Mouse (Mus musculus) neural tube, embryonic 10.5 days (tissue): ENCODE measurements at regions not wholly inside any gene's neighbourhood (a gene's known extent, or its start where the extent isn't known, plus 50 kb on each side); places are given as distances from the start of the nearest gene placed in this dataset.

Source experiments
- DNase-seq: peaks from one replicate; pipeline ENCODE4 v3.0.0-alpha.2; 2017; ENCODE audit warnings: low spot score; ENCODE audit errors: extremely low spot score

DNA sequence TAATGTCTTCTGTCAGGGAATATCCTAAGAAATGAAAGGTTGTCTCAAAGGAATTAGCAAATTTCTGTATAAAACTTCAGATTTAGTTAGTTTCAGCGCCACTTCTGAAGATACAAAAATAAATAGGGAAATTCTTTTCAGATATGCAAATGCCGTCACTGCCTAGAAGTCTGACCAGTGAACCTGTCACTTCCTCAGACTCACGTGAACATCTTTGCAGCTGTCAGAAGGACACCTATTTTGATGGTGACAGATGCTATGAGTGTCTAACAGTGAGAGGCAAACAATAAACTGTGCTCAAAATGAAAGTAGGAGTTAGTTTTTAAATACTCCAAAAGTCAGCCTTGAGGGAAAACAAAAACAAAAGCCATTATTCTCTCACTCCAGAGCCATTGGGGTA lies 57.5 kb upstream of the Igf1r start:
- DNase-seq: no peak

GRCm38 (mm10) chr7:67892917-67893316 lies 59.7 kb upstream of the Igf1r start:
- DNase-seq: no peak

DNA sequence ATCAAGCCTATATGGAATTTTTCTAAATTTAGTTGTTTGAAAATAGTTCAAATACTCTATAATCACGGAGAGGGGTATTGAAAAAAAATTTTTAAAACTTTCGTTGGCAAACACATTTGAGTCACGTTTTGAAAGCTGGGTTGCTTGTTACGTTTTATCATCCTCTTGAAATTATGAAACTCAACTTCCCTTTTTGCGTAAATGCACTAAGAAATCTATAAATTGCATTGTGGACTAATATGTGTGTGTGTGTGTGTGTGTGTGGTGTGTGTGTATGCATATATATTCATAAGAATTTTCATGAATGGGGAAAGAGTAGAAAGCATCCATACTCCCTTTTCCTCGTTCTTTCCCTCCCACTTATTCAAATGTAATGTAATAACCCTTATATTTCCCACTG lies 69.6 kb upstream of the Igf1r start:
- DNase-seq: no peak

- no peak for DNase-seq
Measured at GRCm38 (mm10) chr7:67882606-67883005, 70.0 kb upstream of the Igf1r start.

- DNase-seq: no peak
Measured at GRCm38 (mm10) chr7:67878226-67878625, 74.4 kb upstream of the Igf1r start.

- no peak for DNase-seq
Measured at GRCm38 (mm10) chr7:67877587-67877986, 75.0 kb upstream of the Igf1r start.

GRCm38 (mm10) chr7:67854080-67855022 lies 94.8 kb upstream of the Synm start:
- DNase-seq: no peak

DNA sequence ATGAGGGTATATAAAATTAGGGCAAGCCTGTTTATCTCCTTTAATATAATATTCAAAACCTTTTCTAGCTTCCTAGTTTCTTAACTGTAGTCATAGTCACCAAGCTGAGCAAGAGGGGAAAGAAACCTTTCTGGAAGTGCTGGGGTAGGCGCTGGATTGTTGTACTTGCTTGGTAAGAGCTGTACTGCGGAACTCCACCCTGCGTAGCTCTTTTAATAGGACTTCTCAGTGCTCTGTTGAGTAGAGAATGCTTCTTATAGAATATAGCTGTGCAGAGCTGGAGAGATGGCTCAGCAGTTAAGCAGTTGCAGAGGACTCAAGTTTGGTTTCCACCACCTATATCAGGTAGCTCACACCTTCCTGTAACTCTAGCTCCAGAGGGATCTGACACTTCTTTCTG lies 93.3 kb upstream of the Synm start:
- no peak for DNase-seq

GRCm38 (mm10) chr7:67849509-67849862 lies 89.9 kb upstream of the Synm start:
- no peak for DNase-seq

- DNase-seq: peak; percentile 80
Measured at GRCm38 (mm10) chr7:67848589-67849508, 89.3 kb upstream of the Synm start.

DNA sequence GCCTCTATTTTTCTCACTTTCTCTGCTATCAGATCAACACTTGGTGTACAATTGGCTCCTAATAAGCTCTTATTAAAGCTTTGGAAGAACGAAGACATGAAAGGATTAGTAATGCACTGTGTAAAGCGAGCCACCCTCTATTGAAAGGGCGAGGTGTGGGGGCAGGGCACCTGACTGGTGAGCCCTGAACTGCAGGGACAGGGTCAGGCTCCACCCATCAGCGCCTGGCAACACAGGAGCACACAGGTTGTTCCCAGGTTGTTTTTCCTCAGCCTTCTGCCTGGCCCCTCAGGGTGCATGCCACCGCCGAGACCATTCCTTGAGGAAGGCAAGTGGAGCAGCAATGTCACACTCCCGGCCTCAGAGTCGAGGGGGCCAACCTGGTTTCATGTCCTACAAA lies 87.3 kb upstream of the Synm start:
- no peak for DNase-seq

DNA sequence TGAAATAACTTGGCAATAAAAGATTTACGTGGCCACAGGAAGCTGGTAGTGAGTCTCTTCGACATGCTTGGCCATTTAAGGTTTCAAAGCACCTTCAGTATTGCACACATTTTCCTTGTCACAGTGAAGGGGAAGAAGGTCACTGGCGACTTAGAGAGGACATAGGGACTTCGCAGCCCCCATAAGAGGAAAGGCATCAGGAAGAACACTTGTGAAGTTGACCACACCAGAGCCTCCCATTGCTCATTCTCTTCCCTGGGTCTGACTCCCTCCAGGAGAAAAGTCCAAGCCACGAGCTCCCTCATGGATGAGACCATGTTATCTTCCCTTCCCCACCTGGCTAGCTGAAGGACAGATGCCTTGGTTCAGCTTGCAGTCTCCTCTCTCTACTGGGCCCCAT lies 77.4 kb upstream of the Synm start:
- DNase-seq: no peak

DNA sequence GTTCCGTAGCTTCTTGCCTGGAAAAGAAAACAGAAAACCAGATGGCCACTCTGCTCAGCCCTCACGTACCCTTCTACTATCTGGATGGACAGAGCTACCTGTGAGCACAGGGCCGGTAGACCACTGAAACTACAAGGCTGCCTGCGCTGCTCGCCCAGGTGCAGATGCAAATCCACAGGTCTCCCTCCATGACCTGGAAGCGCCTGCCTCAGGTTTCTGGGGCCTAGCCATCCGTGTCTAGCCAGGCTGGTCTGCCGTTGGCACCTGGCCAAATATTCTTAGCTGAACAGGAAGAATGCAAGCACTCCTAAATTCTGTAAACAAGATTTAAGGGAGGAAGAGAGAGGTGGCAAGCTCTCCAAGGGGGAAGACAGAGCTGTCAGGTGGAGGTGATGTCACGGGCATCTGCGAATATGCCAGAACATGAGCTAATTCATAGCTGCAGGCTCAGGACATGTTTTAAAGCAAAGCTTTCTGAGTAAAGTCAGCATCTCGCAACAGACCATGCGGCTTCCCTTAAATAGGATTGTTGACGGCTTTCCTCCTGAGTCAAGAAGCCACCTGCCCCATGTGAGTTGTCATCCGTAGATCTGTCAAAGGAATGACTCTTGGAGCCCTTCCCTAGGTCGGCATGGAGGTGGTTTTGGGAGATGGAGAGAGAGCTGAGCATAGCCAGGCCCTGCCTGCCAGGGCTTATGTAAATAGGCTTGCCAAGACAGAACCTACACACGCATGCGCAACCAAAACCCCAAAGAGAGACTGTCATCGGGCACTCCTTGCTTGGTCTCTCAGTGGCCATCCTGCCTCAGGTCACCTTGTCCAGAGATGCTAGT lies 76.8 kb upstream of the Synm start:
- DNase-seq: no peak

DNA sequence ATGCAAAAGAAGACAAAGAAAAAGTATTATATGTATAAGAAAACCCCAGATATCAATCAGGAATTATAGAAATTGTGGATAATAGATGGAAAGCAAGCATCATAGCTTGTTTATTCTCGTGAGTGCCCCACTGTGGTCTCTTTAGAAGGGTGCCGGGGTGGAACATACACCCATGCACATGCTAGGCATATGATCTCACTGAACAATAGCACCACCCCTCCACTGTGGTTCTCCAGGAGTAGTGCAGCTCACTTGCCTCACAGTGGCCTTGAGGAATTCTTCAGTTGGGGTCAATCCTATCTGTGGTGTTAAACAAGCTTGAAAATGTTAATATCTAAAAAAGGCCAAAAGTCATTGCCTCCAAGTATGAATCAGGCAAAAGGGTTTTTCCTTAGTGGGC lies 72.2 kb upstream of the Synm start:
- no peak for DNase-seq

DNA sequence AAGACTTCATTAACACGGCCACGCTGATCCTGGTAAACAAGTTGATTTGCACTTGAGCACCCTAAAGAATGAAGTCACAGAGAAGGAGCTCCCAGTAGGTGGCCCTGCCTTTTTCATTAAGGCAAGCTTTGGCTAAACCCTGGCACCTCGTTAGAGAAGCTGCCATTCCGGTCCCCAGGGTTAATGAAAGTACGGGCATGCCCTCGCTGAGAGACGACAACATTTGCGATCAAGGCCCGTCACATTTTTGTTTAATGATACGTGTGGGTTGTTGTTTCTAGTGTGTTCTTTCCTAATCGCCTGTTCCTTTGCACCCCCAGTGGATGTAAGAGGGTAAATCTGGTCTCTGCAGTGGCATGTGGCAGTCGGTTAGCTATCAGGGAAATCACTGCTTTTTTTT lies 67.8 kb upstream of the Synm start:
- no peak for DNase-seq

- DNase-seq: no peak
Measured at GRCm38 (mm10) chr7:67826936-67827335, 67.4 kb upstream of the Synm start.

- no peak for DNase-seq
Measured at GRCm38 (mm10) chr7:67826368-67826767, 66.8 kb upstream of the Synm start.

- no peak for DNase-seq
Measured at GRCm38 (mm10) chr7:67825636-67826280, 66.2 kb upstream of the Synm start.

DNA sequence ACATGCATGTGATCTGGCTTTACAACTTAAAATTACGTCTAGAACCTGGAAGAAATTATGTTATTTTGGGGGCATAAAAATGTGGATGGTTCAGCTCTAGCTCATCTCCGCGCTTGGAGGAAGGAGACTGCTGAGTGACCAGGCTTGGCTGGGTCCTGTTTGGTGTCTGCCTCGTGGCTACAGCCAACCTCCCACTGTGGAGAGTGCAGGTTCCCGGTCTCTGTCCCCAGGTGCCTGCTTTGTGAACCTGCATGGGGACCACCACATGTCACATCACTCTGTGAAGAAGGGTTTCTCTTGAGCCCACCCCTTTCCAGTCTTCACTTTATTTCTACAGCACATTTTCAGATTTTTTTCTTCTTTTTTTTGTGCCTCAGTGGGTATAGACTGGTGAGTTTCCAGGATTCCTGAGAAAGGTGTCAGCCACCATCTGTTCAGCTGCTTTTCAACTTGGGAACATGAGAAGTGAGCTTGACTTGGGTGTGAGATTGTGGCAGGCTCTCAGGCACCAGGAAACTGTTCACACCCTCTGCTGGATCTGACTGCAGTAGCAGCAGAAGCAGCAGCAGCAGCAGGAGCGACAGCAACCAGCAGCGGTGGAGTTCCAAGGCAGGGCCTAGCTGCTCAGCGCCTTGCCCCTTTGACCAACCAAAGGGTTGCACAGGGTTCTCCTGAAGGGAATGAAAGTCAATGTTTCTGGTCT lies 64.6 kb upstream of the Synm start:
- DNase-seq: no peak

DNA sequence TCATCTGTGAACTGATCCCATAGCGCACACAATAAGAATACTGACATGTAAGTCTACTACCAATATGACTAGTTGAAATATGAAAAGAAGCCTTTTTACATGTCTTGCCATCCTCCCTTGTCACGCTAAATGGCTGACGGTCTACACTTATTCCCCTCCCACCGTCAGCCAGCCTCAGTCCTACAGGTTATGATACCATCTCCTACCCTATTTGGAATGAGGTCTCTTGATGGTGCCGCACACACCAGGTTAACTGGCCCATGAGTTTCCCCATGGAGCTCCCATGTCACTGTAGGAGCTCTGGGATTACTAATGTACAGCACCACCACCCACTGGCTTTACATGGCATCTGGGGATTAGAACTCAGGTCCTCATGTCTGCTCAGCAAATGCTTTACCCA lies 60.0 kb upstream of the Synm start:
- DNase-seq: no peak
